In the genomic region with DNA sequence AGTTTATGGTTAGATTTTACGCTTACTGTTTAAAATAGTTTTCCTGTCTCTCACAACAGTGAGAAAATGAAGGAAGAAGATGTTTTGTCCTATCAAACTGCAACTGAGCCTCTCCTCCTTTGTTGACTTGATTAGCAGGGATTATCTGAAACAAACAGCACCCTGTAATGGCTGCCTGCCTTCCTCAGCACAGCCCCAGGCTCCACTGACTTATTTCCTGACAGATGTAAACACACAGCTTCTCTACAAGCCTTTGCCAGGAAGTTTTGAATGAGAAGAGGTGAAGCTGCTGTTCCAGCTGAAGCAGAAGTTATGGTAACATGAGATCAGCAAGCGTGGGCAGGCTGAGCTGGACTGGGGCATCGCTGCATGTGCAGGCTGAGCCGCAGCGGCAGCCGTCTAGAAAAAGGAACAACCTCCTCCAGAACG, we compare ENCODE assay signal across 15 mouse cellular contexts. TPM values are rescaled to one million over a fixed set of nuclear protein-coding genes. Genes with fewer than 3 reads are reported as not detected.
A peak's percentile ranks its signal among the peaks of the same experiment; 100 is the strongest.
DNase-seq lines count a peak whose midpoint lies in the region; ATAC-seq lines count a peak whose summit lies in the region.
"Had no signal": no experiment of that assay in that cellular context is flagged by ENCODE, and none has a peak within 500 bp of the region (broad histone marks: within the 10 kb centered on the region; RNA-seq: fewer than 3 reads in every experiment).

No protein-coding gene starts in this region.

- peaks cover 27% of the 10 kb centered on the region for H3K4me1 ChIP-seq in megakaryocyte, embryonic 14.5 days
- peaks cover 4% of the 10 kb centered on the region for H3K4me1 ChIP-seq in liver, embryonic 15.5 days (replicated peaks)
- H3K4me1 ChIP-seq in neural tube, embryonic 15.5 days, result peaks cover 11% of the 10 kb centered on the region
- peaks cover 6% of the 10 kb centered on the region; the same call in 1 of the 2 replicates for H3K4me1 ChIP-seq in hindbrain, embryonic 16.5 days (ENCODE audit: control insufficient read depth, insufficient read depth, low read depth, low read length)
- H3K4me1 ChIP-seq: embryonic facial prominence, embryonic 13.5 days; heart, embryonic 15.5 days; stomach, embryonic 15.5 days had no signal

- no peak overlapping the region for H3K27ac ChIP-seq in liver, embryonic 15.5 days (replicated peaks)
- no peak overlapping the region for H3K27ac ChIP-seq in neural tube, embryonic 15.5 days (replicated peaks)
- H3K27ac ChIP-seq in hindbrain, embryonic 16.5 days (ENCODE audit: low read depth, low read length), result no peak overlapping the region
- H3K27ac ChIP-seq: embryonic facial prominence, embryonic 13.5 days; heart, embryonic 15.5 days; left cerebral cortex, adult 2 months; stomach, embryonic 15.5 days had no signal

- peaks cover 1% of the 10 kb centered on the region for H3K27me3 ChIP-seq in megakaryocyte, embryonic 14.5 days (replicated peaks)
- H3K27me3 ChIP-seq in liver, embryonic 15.5 days, result no peaks in the 10 kb centered on the region
- H3K27me3 ChIP-seq in neural tube, embryonic 15.5 days (replicated peaks), result no peaks in the 10 kb centered on the region
- no peaks in the 10 kb centered on the region for H3K27me3 ChIP-seq in hindbrain, embryonic 16.5 days (replicated peaks; ENCODE audit: control insufficient read depth, insufficient read depth, low read length)
- H3K27me3 ChIP-seq: embryonic facial prominence, embryonic 13.5 days; heart, embryonic 15.5 days; stomach, embryonic 15.5 days had no signal

- no peak overlapping the region for H3K9ac ChIP-seq in liver, embryonic 15.5 days
- H3K9ac ChIP-seq in neural tube, embryonic 15.5 days (replicated peaks), result no peak overlapping the region
- no peak overlapping the region for H3K9ac ChIP-seq in hindbrain, embryonic 16.5 days (ENCODE audit: low read depth, low read length)
- H3K9ac ChIP-seq: embryonic facial prominence, embryonic 13.5 days; heart, embryonic 15.5 days; stomach, embryonic 15.5 days had no signal

- no peaks in the 10 kb centered on the region for H3K36me3 ChIP-seq in megakaryocyte, embryonic 14.5 days (replicated peaks; ENCODE audit: low read length)
- H3K36me3 ChIP-seq in liver, embryonic 15.5 days (replicated peaks), result no peaks in the 10 kb centered on the region
- H3K36me3 ChIP-seq in neural tube, embryonic 15.5 days, result no peaks in the 10 kb centered on the region
- H3K36me3 ChIP-seq in hindbrain, embryonic 16.5 days (ENCODE audit: control insufficient read depth, insufficient read depth, low read length), result no peaks in the 10 kb centered on the region
- H3K36me3 ChIP-seq: embryonic facial prominence, embryonic 13.5 days; heart, embryonic 15.5 days; stomach, embryonic 15.5 days had no signal

- ATAC-seq in megakaryocyte, adult 5-6 weeks (ENCODE audit: poor library complexity, severe bottlenecking), result no peak
- no peak for ATAC-seq in liver, embryonic 15.5 days (ENCODE audit: insufficient read depth)
- no peak for ATAC-seq in neural tube, embryonic 15.5 days (ENCODE audit: low FRiP score)
- no peak for ATAC-seq in hindbrain, embryonic 16.5 days
- ATAC-seq: activated CD4-positive, CD25-positive, alpha-beta regulatory T cell, adult 4 months had no signal

- H3K4me3 ChIP-seq in megakaryocyte, embryonic 14.5 days (replicated peaks), result peak overlapping the region; percentile 83
- no peak overlapping the region for H3K4me3 ChIP-seq in liver, embryonic 15.5 days (replicated peaks)
- no peak overlapping the region for H3K4me3 ChIP-seq in neural tube, embryonic 15.5 days (replicated peaks)
- H3K4me3 ChIP-seq in hindbrain, embryonic 16.5 days (ENCODE audit: low read length), result no peak overlapping the region
- H3K4me3 ChIP-seq: embryonic facial prominence, embryonic 13.5 days; heart, embryonic 15.5 days; left cerebral cortex, adult 2 months; stomach, embryonic 15.5 days had no signal

- peak; percentile 34 for DNase-seq in embryo, embryonic 11 days
- DNase-seq in telencephalon, adult 2 months (ENCODE audit: low read depth, low spot score), result peak; percentile 47
- no peak for DNase-seq in gastrocnemius, postnatal 25 days

- WGBS in liver, embryonic 15.5 days (ENCODE audit: insufficient replicate concordance), result 13% methylated on average over 7 of the region's 7 CpGs
- 79% methylated on average over 7 of the region's 7 CpGs for WGBS in neural tube, embryonic 15.5 days
- WGBS in hindbrain, embryonic 16.5 days, result 73% methylated on average over 7 of the region's 7 CpGs

- peak overlapping the region; percentile 33 for H3K4me2 ChIP-seq in liver, embryonic 15.5 days
- H3K4me2 ChIP-seq in neural tube, embryonic 15.5 days, result no peak overlapping the region
- H3K4me2 ChIP-seq in hindbrain, embryonic 16.5 days (ENCODE audit: low read length), result no peak overlapping the region
- H3K4me2 ChIP-seq: embryonic facial prominence, embryonic 13.5 days; heart, embryonic 15.5 days; stomach, embryonic 15.5 days had no signal

- no peaks in the 10 kb centered on the region for H3K9me3 ChIP-seq in megakaryocyte, embryonic 14.5 days
- H3K9me3 ChIP-seq in liver, embryonic 15.5 days (replicated peaks), result no peaks in the 10 kb centered on the region
- no peaks in the 10 kb centered on the region for H3K9me3 ChIP-seq in neural tube, embryonic 15.5 days (replicated peaks)
- no peaks in the 10 kb centered on the region for H3K9me3 ChIP-seq in hindbrain, embryonic 16.5 days (ENCODE audit: control insufficient read depth, low read length)
- H3K9me3 ChIP-seq: embryonic facial prominence, embryonic 13.5 days; heart, embryonic 15.5 days; stomach, embryonic 15.5 days had no signal

RNA-seq across cellular contexts. Expression of a gene that starts 8.6 kb away (rescaled TPM):
- not detected in 2 replicates for polyA plus RNA-seq in megakaryocyte, embryonic 14.5 days (2012; ENCODE audit: insufficient read depth, low replicate concordance)
- total RNA-seq in megakaryocyte, adult 5-6 weeks (2015), result not detected in 2 replicates
- total RNA-seq in megakaryocyte, adult 5-6 weeks (2017), result not detected in 2 replicates
- not detected in 2 replicates for polyA plus RNA-seq in liver, embryonic 15.5 days (2015; fragmentation: Nextera tagmentation; extraction: Ambion mirVana)
- total RNA-seq in gastrocnemius, postnatal 25 days (2021), result not detected
- 2.5 and 3.1 TPM in 2 replicates for polyA plus RNA-seq in neural tube, embryonic 15.5 days (2015; fragmentation: Nextera tagmentation; extraction: Ambion mirVana)
- polyA plus RNA-seq in hindbrain, embryonic 16.5 days (2015; fragmentation: Nextera tagmentation; extraction: Ambion mirVana), result 4.3 and 6.2 TPM in 2 replicates
- total RNA-seq: liver, adult 2 months had no signal
- polyA plus RNA-seq: activated CD4-positive, CD25-positive, alpha-beta regulatory T cell, adult 4 months; liver, adult 2 months; neural tube, embryonic 11.5 days had no signal

RNA-seq across cellular contexts. Expression of a gene that starts 26.2 kb away (rescaled TPM):
- 2.2 and 3.7 TPM in 2 replicates for polyA plus RNA-seq in megakaryocyte, embryonic 14.5 days (2012; ENCODE audit: insufficient read depth, low replicate concordance)
- 22.9 and 23.2 TPM in 2 replicates for total RNA-seq in megakaryocyte, adult 5-6 weeks (2015)
- total RNA-seq in megakaryocyte, adult 5-6 weeks (2017), result 30.4 and 31.6 TPM in 2 replicates
- polyA plus RNA-seq in liver, embryonic 15.5 days (2015; fragmentation: Nextera tagmentation; extraction: Ambion mirVana), result 23.8 and 25.4 TPM in 2 replicates
- total RNA-seq in gastrocnemius, postnatal 25 days (2021), result 1 to 10 TPM; 7.2 to 9.5 TPM
- 45.7 and 51.3 TPM in 2 replicates for polyA plus RNA-seq in neural tube, embryonic 15.5 days (2015; fragmentation: Nextera tagmentation; extraction: Ambion mirVana)
- polyA plus RNA-seq in hindbrain, embryonic 16.5 days (2015; fragmentation: Nextera tagmentation; extraction: Ambion mirVana), result 43.1 and 46.7 TPM in 2 replicates
